Mouse (Mus musculus) C2C12 (cell line): Measurements from ENCODE around the gene Sirt7. TPM values are rescaled to one million over a fixed set of nuclear protein-coding genes. Genes with fewer than 3 reads are reported as not detected.

Source experiments
- H3K27me3 ChIP-seq: one replicate; pipeline ENCODE4 v1.6.1; 2011; ENCODE audit not compliant: control insufficient read depth, insufficient read depth, insufficient read length
- H3K36me3 ChIP-seq: one replicate; pipeline ENCODE4 v1.6.1; 2011; ENCODE audit not compliant: control insufficient read depth, insufficient read depth
- H3K4me3 ChIP-seq: one replicate; pipeline ENCODE4 v1.5.1; 2011; ENCODE audit warnings: mild to moderate bottlenecking, control low read depth; ENCODE audit not compliant: poor library complexity, insufficient read depth, severe bottlenecking
- H3K79me2 ChIP-seq: one replicate; pipeline ENCODE4 v1.6.1; 2011; ENCODE audit not compliant: control insufficient read depth, insufficient read depth
- H3K79me3 ChIP-seq: one replicate; pipeline ENCODE4 v1.6.1; 2011; ENCODE audit warnings: low read depth, control low read depth
- H3ac ChIP-seq: one replicate; pipeline ENCODE3; 2011; ENCODE audit warnings: low read depth; ENCODE audit not compliant: control insufficient read depth, insufficient read length
- CEBPB ChIP-seq: IDR thresholded peaks from one replicate; pipeline ENCODE4 v1.6.1; 2011; ENCODE audit warnings: low read depth, mild to moderate bottlenecking, control low read depth, moderate library complexity
- CTCF ChIP-seq: IDR thresholded peaks from one replicate; pipeline ENCODE4 v1.5.1; 2011; ENCODE audit not compliant: control insufficient read depth, insufficient read depth, insufficient read length
- FOSL1 ChIP-seq: IDR thresholded peaks from one replicate; pipeline ENCODE4 v1.8.0; 2011; ENCODE audit warnings: mild to moderate bottlenecking, low read length; ENCODE audit not compliant: poor library complexity, insufficient read depth, severe bottlenecking
- MAX ChIP-seq: IDR thresholded peaks from one replicate; pipeline ENCODE4 v1.6.1; 2011; ENCODE audit warnings: mild to moderate bottlenecking, control low read depth
- MYOD1 ChIP-seq: IDR thresholded peaks from one replicate; pipeline ENCODE4 v1.6.1; 2011; ENCODE audit warnings: low read depth; ENCODE audit not compliant: control insufficient read depth, insufficient read length
- MYOG ChIP-seq: IDR thresholded peaks from one replicate; pipeline ENCODE4 v1.6.1; 2011; ENCODE audit not compliant: control insufficient read depth, insufficient read length; ENCODE audit errors: extremely low read depth
- USF1 ChIP-seq: IDR thresholded peaks from one replicate; pipeline ENCODE4 v1.6.1; 2011; ENCODE audit warnings: low read depth, mild to moderate bottlenecking, control low read depth, moderate library complexity
- polyA plus RNA-seq: library from polyadenylated mRNA; unstranded; fragments of >200 nt; fragmentation: generic; extraction: Trizol; gene quantifications from one replicate; pipeline ENCODE4 v1.2.1, GENCODE M21; 2012; ENCODE audit warnings: missing spikeins

The Sirt7 gene
- polyA plus RNA-seq, 1 experiment, result 21.9 TPM

- TF ChIP-seq MYOG (no peak), MAX (no peak), CTCF (no peak), FOSL1 (no peak), CEBPB (no peak), MYOD1 (no peak), USF1 (no peak)
- Histone ChIP-seq H3K36me3 (peaks cover 56% of the 10 kb centered on the region), H3ac (no peak overlapping the region), H3K79me3 (peaks cover 9% of the 10 kb centered on the region), H3K79me2 (peaks cover 29% of the 10 kb centered on the region), H3K27me3 (no peaks in the 10 kb centered on the region), H3K4me3 (no peak overlapping the region)
Measured at GRCm38 (mm10) chr11:120603545-120603944, 21.5 kb downstream of the Sirt7 start.

GRCm38 (mm10) chr11:120600716-120601115 is 24.3 kb downstream of the Sirt7 start:
- peaks cover 30% of the 10 kb centered on the region for H3K79me3 ChIP-seq
- no peak overlapping the region for H3ac ChIP-seq
- H3K36me3 ChIP-seq, result peaks cover 70% of the 10 kb centered on the region
- no peak overlapping the region for H3K4me3 ChIP-seq
- peaks cover 54% of the 10 kb centered on the region for H3K79me2 ChIP-seq
- no peaks in the 10 kb centered on the region for H3K27me3 ChIP-seq
- TF ChIP-seq MYOD1, result no peak
- no peak for TF ChIP-seq FOSL1
- TF ChIP-seq MYOG, result no peak
- TF ChIP-seq MAX, result no peak
- no peak for TF ChIP-seq CTCF
- TF ChIP-seq USF1, result no peak
- no peak for TF ChIP-seq CEBPB

GRCm38 (mm10) chr11:120598990-120599549 is 26.0 kb downstream of the Sirt7 start:
- Histone ChIP-seq H3K4me3 (peak overlapping the region; percentile 45), H3K79me2 (peaks cover 70% of the 10 kb centered on the region), H3K36me3 (peaks cover 75% of the 10 kb centered on the region), H3K27me3 (no peaks in the 10 kb centered on the region), H3K79me3 (peaks cover 44% of the 10 kb centered on the region), H3ac (peak overlapping the region; percentile 61)
- TF ChIP-seq MYOG, result no peak
- TF ChIP-seq MAX, result peak; percentile 54

GRCm38 (mm10) chr11:120598283-120598989 is 26.6 kb downstream of the Sirt7 start, which contains the start of the genes Alyref and Anapc11:
Alyref (minus strand) TSS chr11:120598365.
Anapc11 (plus strand) TSS chr11:120598421.
- TF ChIP-seq MAX (peak; percentile 99), CTCF (no peak), FOSL1 (no peak), MYOD1 (no peak), MYOG (no peak), CEBPB (no peak)
- H3K36me3 ChIP-seq, result peaks cover 75% of the 10 kb centered on the region
- peaks cover 76% of the 10 kb centered on the region for H3K79me2 ChIP-seq
- H3K27me3 ChIP-seq, result no peaks in the 10 kb centered on the region
- H3K4me3 ChIP-seq, result peak within 1 kb of the TSS; percentile 92
- peak within 1 kb of the TSS; percentile 96 for H3ac ChIP-seq
- H3K79me3 ChIP-seq, result peaks cover 50% of the 10 kb centered on the region

- Histone ChIP-seq H3K36me3 (peaks cover 77% of the 10 kb centered on the region), H3ac (peak overlapping the region; percentile 96), H3K79me2 (peaks cover 85% of the 10 kb centered on the region), H3K4me3 (peak overlapping the region; percentile 92), H3K27me3 (no peaks in the 10 kb centered on the region), H3K79me3 (peaks cover 59% of the 10 kb centered on the region)
- TF ChIP-seq CEBPB, result no peak
- TF ChIP-seq MYOG, result no peak
- no peak for TF ChIP-seq FOSL1
- no peak for TF ChIP-seq CTCF
- no peak for TF ChIP-seq MYOD1
- TF ChIP-seq USF1, result no peak
- TF ChIP-seq MAX, result no peak
Measured at GRCm38 (mm10) chr11:120597240-120598235, 27.5 kb downstream of the Sirt7 start.
